Mouse (Mus musculus) T-helper 17 cell (primary cell): ENCODE data around the gene Limd2.

Experiments used
- in situ Hi-C, 2 experiments: fragments of 300-600 bp; cut with MboI, MseI; formaldehyde crosslinking; loops; 1 replicate in 1 of 2; 2 replicates in 1 of 2; pipeline ENCODE4 v1.15.1; 2025; ENCODE audit warnings: high pct_unique_total_duplicates in 2 of 2

The Limd2 gene

GRCm38 (mm10) chr11:106174372-106174771 is 13.7 kb upstream of the Limd2 start:
- in situ Hi-C loops: loop anchor here in 1 of 2 experiments (5.0 kb wide), 1 partner anchor 227 kb away; no protein-coding TSS in a partner anchor

- in situ Hi-C loops: loop anchor here in 1 of 2 experiments (5.0 kb wide), 1 partner anchor 226 kb away; no protein-coding TSS in a partner anchor
Measured at GRCm38 (mm10) chr11:106173228-106173627, 12.6 kb upstream of the Limd2 start.

GRCm38 (mm10) chr11:106170807-106171206 is 10.1 kb upstream of the Limd2 start:
- in situ Hi-C loops: loop anchor here in 1 of 2 experiments (5.0 kb wide), 1 partner anchor 224 kb away; no protein-coding TSS in a partner anchor

- in situ Hi-C loops: loop anchor here in 1 of 2 experiments (10.0 kb wide), 1 partner anchor 517 kb away; no protein-coding TSS in a partner anchor
Measured at GRCm38 (mm10) chr11:106167435-106167834, 6.8 kb upstream of the Limd2 start.

DNA sequence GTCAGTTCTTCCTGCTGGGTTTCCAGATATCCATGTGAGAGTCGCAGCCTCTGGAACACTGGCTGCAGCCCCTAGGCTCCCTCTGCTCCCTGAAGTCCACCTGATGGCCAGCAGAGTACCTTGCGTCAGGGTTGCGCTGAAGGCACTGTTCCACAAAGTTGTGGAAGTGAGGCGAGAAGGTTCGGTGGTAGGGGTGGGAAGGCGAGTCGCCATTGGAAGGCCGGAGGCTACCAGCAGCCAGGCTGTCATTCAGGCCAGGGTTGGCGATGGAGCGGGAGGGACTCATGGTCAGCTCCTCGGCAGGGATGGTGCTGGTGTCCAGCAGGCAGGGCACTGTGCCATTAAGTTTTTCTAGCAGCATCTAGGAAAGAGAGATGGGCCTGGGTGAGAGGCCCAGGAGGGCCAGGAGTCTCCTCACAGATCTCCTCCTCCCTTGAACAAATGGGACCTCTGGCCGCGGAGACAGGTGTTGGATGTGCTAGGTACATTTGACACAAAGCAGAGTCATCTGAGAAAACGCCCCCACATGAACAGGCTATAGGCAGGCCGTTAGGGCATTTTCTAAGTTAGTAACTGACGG is 4.0 kb upstream of the Limd2 start:
- in situ Hi-C loops: loop anchor here in 1 of 2 experiments (5.0 to 10.0 kb wide), 2 partner anchors 48 to 520 kb away; no protein-coding TSS in a partner anchor

DNA sequence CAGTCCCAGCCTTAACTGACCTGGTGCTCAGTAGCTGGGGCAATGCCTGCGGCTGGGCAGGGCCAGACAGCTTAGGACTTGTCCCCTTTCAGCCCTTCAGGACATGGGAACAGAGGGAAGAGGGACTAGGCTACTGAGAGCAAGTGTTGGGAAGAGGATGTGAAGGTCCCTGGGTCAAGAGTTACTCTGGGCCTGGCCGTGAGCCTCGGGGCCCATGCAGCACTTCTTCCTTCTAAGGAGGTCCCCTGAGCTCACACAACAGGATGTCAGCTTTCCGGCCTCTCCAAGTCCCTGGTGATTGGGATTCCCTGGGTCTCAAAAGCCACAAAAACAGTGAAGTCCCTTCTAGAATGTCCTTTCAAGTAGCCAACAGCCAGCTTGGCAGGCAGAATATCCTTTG is 2.9 kb upstream of the Limd2 start:
- in situ Hi-C loops: loop anchor here in 1 of 2 experiments (5.0 to 10.0 kb wide), 2 partner anchors 49 to 521 kb away; no protein-coding TSS in a partner anchor

DNA sequence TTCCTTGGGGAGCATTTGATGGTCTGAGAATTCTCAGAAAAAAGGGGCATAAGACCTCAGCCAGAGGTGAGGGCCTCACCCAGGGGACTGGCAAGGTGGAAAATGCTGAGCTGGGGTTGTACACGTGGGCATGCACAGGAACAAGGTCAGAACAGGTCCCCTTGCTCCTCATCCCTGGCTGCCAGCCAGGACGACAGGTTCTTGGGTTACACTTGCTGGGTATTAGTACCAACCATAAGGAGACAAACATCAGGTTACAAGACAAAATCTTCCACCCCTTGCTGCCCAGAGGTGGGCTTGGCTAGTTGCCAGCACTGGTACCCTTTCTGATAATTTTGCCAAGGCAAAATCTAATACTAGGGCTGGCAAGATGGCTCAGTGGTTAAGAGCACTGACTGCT is 1.6 kb upstream of the Limd2 start:
- in situ Hi-C loops: loop anchor here in 1 of 2 experiments (5.0 to 10.0 kb wide), 2 partner anchors 50 to 523 kb away; no protein-coding TSS in a partner anchor

GRCm38 (mm10) chr11:106159921-106160840 is 479 bp downstream of the Limd2 start:
- in situ Hi-C loops: loop anchor here in 1 of 2 experiments (5.0 to 10.0 kb wide), 2 partner anchors 52 to 525 kb away; no protein-coding TSS in a partner anchor

DNA sequence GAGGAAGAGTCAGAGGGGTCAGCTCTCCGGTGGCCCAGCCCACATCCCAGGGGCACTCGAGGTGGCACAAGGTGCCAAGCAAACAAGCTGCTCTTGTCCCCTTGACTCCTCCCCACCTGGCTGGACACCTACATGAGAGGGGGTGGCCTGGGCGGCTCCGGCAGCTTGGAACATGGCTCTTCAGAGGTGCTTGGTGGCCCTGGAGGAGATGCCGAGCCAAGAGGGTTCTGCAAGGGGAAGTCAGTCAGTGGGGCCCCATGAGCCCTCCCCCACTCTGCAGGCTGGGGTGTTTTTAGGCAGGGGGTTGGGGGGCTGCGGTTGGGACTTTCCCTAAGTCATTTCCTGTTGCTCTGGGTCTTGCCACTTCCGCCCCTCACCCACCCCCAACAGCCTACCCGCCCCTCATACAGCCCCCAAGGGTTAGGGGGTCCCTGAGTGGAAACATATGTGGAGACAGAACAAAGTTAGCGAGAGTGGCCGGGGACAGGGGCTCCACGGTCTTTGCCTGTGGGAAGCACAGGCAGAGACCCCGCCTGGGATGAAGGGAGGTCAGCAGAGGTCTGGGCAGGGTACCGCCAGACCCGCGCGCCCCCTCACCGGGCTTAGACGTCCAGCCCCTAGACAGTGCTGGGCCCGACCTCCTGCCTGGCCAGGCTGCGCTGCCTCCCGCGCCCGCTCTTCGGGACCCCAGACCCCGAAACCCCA is 1.3 kb downstream of the Limd2 start:
- in situ Hi-C loops: no loop called here

DNA sequence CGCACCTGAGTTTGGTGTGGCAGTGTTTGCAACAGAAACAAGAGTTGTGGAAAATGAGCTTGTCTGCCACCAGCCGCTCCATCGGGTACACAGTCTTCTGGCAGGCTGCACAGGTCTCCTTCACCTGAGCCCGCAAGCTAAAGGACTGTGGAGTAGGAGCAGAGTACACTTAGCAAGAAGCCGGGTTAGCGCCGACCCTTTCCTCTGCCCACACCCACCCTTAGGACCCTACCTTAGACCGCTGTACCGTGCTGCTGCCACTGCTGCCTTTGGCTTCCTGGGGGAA is 1.8 kb downstream of the Limd2 start:
- in situ Hi-C loops: no loop called here

DNA sequence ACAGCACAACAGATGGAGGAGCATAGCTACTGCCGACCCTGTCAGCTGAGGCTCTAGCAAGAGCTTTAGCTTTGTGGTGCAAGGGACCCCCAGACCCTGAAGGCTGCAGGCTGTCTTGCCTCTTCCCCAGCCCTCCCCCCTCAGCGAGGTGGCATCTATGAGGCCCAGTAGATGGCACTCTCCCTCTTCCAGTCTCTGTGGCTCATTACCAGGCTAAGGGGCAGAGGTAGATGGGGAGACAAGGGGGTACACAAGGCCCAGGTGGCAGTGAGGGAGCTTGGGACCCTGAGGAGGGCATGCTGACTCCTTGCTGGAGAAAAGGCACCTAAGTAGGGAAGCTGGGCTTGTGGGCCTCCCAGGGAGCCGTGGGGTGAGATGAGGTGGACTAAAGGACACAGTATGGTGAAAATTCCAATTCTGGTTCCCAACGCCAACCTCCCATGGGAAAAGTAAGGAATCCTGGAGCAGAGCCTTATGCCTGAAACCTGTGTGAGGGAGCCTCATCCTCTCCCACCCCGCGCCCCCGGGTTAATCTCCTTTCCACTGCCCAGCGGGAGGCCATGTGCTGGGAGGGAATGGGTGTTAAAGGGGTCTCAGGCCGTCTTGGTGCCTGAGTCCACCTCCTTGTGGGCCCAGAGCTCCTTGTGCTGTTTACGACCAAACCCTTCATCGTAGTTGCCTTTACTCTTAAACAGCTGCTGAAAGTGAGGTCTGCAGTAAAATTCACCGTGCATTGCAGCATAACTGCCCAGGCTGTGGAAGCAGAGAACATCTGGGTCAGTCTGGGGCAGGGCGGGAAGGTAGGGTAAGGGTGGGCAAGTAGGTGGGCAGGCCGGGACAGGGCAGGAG is 2.4 kb downstream of the Limd2 start:
- in situ Hi-C loops: no loop called here

- in situ Hi-C loops: no loop called here
Measured at GRCm38 (mm10) chr11:106157154-106157553, 3.5 kb downstream of the Limd2 start.

DNA sequence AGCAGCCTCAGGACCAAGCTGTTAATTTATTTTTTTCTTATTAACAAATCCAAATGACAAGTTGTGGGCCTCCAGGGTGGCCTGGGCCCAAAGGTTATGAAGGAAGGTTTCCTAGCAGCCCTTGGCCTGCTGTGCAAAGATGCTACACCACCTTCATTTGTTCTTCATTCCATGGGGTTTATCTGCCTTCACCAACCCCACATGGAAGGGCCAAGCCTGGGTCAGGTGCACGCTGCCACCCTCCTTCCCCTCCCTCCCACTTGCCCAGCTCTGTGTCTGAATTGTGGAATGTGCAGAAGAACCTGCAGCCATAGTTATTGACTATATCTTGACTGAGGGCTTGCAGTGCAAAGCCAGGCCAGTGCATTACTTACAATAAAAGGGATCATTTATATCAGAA is 4.4 kb downstream of the Limd2 start:
- in situ Hi-C loops: no loop called here

DNA sequence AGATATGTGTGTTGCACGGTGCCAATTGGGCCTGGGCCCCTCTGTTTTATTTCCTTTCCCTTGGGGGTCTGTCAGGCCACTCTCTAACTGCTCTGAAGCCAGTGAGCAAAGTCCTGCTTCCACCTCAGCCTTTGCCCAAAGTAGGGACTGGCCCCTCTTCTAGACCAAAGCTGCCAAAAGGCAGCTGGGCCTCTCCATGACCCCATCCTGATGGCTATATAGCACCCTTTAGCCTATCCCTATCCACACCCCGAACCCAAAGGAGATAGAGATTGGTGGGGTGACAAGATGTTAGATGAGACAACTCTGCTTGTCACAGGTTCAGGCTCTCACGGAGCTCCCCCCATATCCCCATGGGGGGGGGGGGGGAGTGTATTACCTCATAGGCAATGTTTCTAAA is 4.9 kb downstream of the Limd2 start:
- in situ Hi-C loops: no loop called here

GRCm38 (mm10) chr11:106154770-106155169 is 5.9 kb downstream of the Limd2 start:
- in situ Hi-C loops: loop anchor here in 1 of 2 experiments (5.0 kb wide), 2 partner anchors 38 to 102 kb away; no protein-coding TSS in a partner anchor

- in situ Hi-C loops: loop anchor here in 1 of 2 experiments (5.0 kb wide), 2 partner anchors 38 to 102 kb away; no protein-coding TSS in a partner anchor
Measured at GRCm38 (mm10) chr11:106154091-106154490, 6.6 kb downstream of the Limd2 start.

DNA sequence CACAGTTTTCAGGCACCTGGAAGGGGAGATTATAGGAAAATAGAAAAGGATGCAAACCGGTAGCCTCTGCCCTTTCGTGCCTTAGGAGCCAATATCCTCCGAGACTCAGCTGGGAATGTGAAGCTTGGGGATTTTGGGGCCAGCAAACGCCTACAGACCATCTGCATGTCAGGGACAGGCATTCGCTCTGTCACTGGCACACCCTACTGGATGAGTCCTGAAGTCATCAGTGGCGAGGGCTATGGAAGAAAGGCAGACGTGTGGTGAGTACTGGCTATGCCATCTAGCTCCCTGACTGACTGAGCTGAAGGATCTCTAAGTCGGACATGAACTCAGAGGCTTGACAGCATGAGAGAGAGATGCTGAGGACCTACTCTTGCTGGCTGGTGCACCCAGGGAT is 8.5 kb downstream of the Limd2 start:
- in situ Hi-C loops: loop anchor here in 1 of 2 experiments (5.0 kb wide), 2 partner anchors 40 to 100 kb away; no protein-coding TSS in a partner anchor

DNA sequence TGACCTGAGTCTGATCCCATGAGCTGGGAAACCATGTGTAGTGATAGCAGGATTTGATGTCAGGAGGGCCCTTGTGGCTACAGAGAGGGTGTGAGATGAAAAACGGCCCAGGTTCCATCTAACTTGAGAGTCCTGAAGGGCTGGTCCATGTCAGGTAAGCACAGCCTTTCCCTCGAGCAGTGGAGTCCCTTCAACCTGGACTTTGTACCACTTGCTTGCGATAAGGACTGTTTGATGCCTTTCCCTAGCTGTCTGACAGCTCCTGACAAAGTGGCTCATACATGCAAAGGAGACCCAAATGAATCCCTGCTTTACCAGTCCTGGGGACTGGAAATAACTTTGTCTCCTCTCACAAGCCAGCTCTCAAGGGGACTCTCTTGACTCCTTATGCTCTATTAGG is 9.4 kb downstream of the Limd2 start:
- in situ Hi-C loops: loop anchor here in 1 of 2 experiments (5.0 kb wide), 2 partner anchors 41 to 99 kb away; no protein-coding TSS in a partner anchor

- in situ Hi-C loops: no loop called here
Measured at GRCm38 (mm10) chr11:106134580-106135528, 25.8 kb downstream of the Limd2 start.
